Mouse (Mus musculus) kidney, postnatal 0 days (tissue): ENCODE data around the gene Abhd6. TPM values are rescaled to one million over a fixed set of nuclear protein-coding genes. Genes with fewer than 3 reads are reported as not detected.

Source experiments
- ATAC-seq: fragments of 200-750 bp; cut with Nextera tagmentation; replicated peaks from 2 replicates; pipeline ENCODE4 v1.8.0; 2017; ENCODE audit warnings: low read depth, moderate number of reproducible peaks, moderate TSS enrichment, moderate library complexity; ENCODE audit not compliant: low FRiP score
- DNase-seq: peaks from one replicate; pipeline ENCODE4 v3.0.0-alpha.2; 2016; ENCODE audit warnings: low spot score
- H3K27ac ChIP-seq: fragments of 300-500 bp; sonication (generic); 2 replicates; pipeline ENCODE4 v1.5.1; 2014; ENCODE audit warnings: mild to moderate bottlenecking
- H3K27me3 ChIP-seq: fragments of 300-500 bp; sonication (generic); 2 replicates; pipeline ENCODE4 v1.6.1; 2014; ENCODE audit warnings: low read length, mixed read lengths; ENCODE audit not compliant: insufficient read depth
- H3K36me3 ChIP-seq: fragments of 300-500 bp; sonication (generic); 2 replicates; pipeline ENCODE4 v1.6.1; 2014; ENCODE audit warnings: low read length, mixed read lengths; ENCODE audit not compliant: insufficient read depth
- H3K4me1 ChIP-seq: fragments of 300-500 bp; sonication (generic); replicated peaks from 2 replicates; pipeline ENCODE4 v1.6.1; 2014; ENCODE audit warnings: antibody characterized with exemption, low read length, mixed read lengths; ENCODE audit not compliant: insufficient read depth
- H3K4me2 ChIP-seq: fragments of 300-500 bp; sonication (generic); 2 replicates; pipeline ENCODE4 v1.6.1; 2014; ENCODE audit warnings: mild to moderate bottlenecking, low read length, moderate library complexity, mixed read lengths
- H3K4me3 ChIP-seq: fragments of 300-500 bp; sonication (generic); replicated peaks from 2 replicates; pipeline ENCODE4 v1.5.1; 2014; ENCODE audit warnings: low read depth, low read length
- H3K9ac ChIP-seq: fragments of 300-500 bp; sonication (generic); 2 replicates; pipeline ENCODE4 v1.6.1; 2014; ENCODE audit warnings: low read depth, low read length
- H3K9me3 ChIP-seq: fragments of 300-500 bp; sonication (generic); replicated peaks from 2 replicates; pipeline ENCODE4 v1.6.1; 2016; ENCODE audit warnings: low read length, inconsistent platforms, mixed read lengths
- CTCF ChIP-seq: IDR thresholded peaks from 2 replicates; pipeline ENCODE4 v1.5.1; 2016; ENCODE audit warnings: antibody characterized with exemption, low read depth, mild to moderate bottlenecking, moderate library complexity
- WGBS: fragments of 180-500 bp; shearing (Covaris S2); extraction: QIAGEN DNeasy Blood & Tissue Kit; methylation state at CpG from one replicate; pipeline ENCODE4 v1.1.7; 2014; 5-methylcytosine and 5-hydroxymethylcytosine counted together
- polyA plus RNA-seq: library from polyadenylated mRNA; unstranded; fragments of >200 nt; fragmentation: Nextera tagmentation; extraction: Ambion mirVana; gene quantifications from 2 replicates; pipeline ENCODE4 v1.2.1, GENCODE M21; 2015

Gene Abhd6
- polyA plus RNA-seq, 1 experiment from 2014 or later: 41.6 TPM

- Histone ChIP-seq H3K9ac (peak overlapping the region; percentile 77), H3K36me3 (peaks cover 15% of the 10 kb centered on the region), H3K27me3 (no peaks in the 10 kb centered on the region), H3K9me3 (no peaks in the 10 kb centered on the region), H3K4me3 (peak overlapping the region; percentile 70), H3K4me2 (peak overlapping the region; percentile 79), H3K4me1 (0 out of 2 replicates have a peak, but pooled peaks cover 9% of the 10 kb centered on the region), H3K27ac (peak overlapping the region; percentile 99)
- WGBS: 1% methylated on average over 11 of the region's 11 CpGs
- DNase-seq: peak; percentile 58
- ATAC-seq: peak; percentile 58
- TF ChIP-seq CTCF: no peak
Observed at GRCm38 (mm10) chr14:8080718-8081117, 78.0 kb downstream of the Abhd6 start.

- no peak overlapping the region for H3K27ac ChIP-seq
- H3K27me3 ChIP-seq: no peaks in the 10 kb centered on the region
- H3K4me3 ChIP-seq: no peak overlapping the region
- no peak for TF ChIP-seq CTCF
- H3K4me1 ChIP-seq: 0 out of 2 replicates have a peak, but pooled peaks cover 9% of the 10 kb centered on the region
- 91% methylated on average over 1 of the region's 1 CpGs for WGBS
- ATAC-seq: no peak
- H3K36me3 ChIP-seq: peaks cover 29% of the 10 kb centered on the region
- H3K9me3 ChIP-seq: no peaks in the 10 kb centered on the region
- H3K4me2 ChIP-seq: no peak overlapping the region
- no peak for DNase-seq
- no peak overlapping the region for H3K9ac ChIP-seq
Observed at GRCm38 (mm10) chr14:8082949-8083348, 80.2 kb downstream of the Abhd6 start.

- Histone ChIP-seq H3K9me3 (no peaks in the 10 kb centered on the region), H3K4me2 (no peak overlapping the region), H3K4me1 (no peaks in the 10 kb centered on the region), H3K27me3 (no peaks in the 10 kb centered on the region), H3K9ac (no peak overlapping the region), H3K27ac (no peak overlapping the region), H3K36me3 (peaks cover 42% of the 10 kb centered on the region), H3K4me3 (no peak overlapping the region)
- ATAC-seq (no peak), DNase-seq (no peak)
- WGBS: 86% methylated on average over 2 of the region's 2 CpGs
- TF ChIP-seq CTCF: no peak
Observed at GRCm38 (mm10) chr14:8089016-8089415, 86.3 kb downstream of the Abhd6 start.

DNA sequence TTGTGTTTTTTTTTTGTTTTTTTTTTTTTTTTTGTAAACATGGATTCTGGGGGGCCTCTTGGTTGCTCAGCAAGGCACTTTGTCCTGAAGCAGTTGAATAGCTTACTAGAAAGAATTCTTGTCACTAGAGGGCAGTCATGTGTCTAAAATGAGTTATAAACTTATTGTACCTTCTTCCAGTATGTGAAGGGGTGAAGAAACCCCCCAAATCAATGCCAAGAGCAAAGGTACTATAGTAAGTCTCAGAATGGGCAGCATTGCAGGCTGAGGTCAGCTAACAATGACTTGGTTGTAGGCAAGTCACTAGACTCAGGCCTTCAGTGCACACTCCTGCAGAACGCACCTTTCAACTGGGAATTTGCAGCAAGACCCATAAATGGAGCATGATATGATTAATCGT lies 89.9 kb downstream of the Abhd6 start:
- Histone ChIP-seq H3K9ac (no peak overlapping the region), H3K4me3 (no peak overlapping the region), H3K4me2 (no peak overlapping the region), H3K9me3 (no peaks in the 10 kb centered on the region), H3K27me3 (no peaks in the 10 kb centered on the region), H3K4me1 (no peaks in the 10 kb centered on the region), H3K36me3 (peaks cover 18% of the 10 kb centered on the region), H3K27ac (no peak overlapping the region)
- no peak for ATAC-seq
- TF ChIP-seq CTCF: peak; percentile 69
- peak; percentile 83 for DNase-seq
- WGBS: 85% methylated on average over 2 of the region's 2 CpGs

- no peak for ATAC-seq
- WGBS: 55% methylated on average over 5 of the region's 5 CpGs
- TF ChIP-seq CTCF: no peak
Observed at GRCm38 (mm10) chr14:8093427-8093826, 90.7 kb downstream of the Abhd6 start.

DNA sequence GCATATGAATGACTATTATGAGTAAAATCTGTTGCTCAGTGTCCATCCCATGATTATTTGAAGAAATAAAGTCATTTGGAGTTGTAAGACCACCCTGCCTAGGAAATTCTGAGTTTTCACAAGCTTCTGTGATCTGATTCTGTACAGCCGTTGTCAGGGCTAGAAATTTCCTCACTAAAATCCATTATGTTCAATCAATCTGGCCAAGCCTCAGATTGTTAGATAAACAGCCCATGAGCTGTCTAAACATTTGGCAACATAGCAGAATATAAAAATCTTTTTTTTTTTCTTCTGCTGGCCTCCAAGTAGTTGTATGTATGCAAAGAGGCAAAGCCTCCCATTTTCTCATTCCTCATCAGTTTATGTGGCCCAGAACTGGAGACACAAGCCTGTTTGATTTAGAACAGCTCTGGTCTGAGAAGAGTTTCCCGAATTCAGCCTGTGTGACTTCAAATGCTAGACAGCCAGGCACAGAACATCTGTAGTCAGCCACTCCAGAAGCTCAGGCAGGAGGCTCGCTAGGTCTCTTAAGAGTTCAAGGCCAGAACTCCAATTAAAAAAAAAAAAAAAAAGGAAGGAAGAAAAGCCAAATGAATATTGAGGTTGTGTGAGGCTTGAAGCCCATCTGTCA lies 92.3 kb downstream of the Abhd6 start:
- Histone ChIP-seq H3K4me2 (no peak overlapping the region; the same call in 1 of the 2 replicates), H3K9me3 (no peaks in the 10 kb centered on the region), H3K4me1 (0 out of 2 replicates have a peak, but pooled peaks cover 3% of the 10 kb centered on the region), H3K36me3 (peaks cover 3% of the 10 kb centered on the region), H3K9ac (no peak overlapping the region), H3K4me3 (no peak overlapping the region), H3K27ac (peak overlapping the region; percentile 39; the same call in 1 of the 2 replicates), H3K27me3 (no peaks in the 10 kb centered on the region)
- no peak for DNase-seq
- WGBS: 43% methylated on average over 3 of the region's 3 CpGs
- TF ChIP-seq CTCF: no peak
- ATAC-seq: no peak

More at GRCm38 (mm10) chr14:8093427-8093826, 90.7 kb downstream of the Abhd6 start:
- Histone ChIP-seq H3K9me3 (no peaks in the 10 kb centered on the region), H3K9ac (no peak overlapping the region), H3K36me3 (peaks cover 14% of the 10 kb centered on the region), H3K4me2 (no peak overlapping the region), H3K27ac (no peak overlapping the region), H3K4me3 (no peak overlapping the region), H3K27me3 (no peaks in the 10 kb centered on the region), H3K4me1 (no peaks in the 10 kb centered on the region)
- no peak for DNase-seq

DNA sequence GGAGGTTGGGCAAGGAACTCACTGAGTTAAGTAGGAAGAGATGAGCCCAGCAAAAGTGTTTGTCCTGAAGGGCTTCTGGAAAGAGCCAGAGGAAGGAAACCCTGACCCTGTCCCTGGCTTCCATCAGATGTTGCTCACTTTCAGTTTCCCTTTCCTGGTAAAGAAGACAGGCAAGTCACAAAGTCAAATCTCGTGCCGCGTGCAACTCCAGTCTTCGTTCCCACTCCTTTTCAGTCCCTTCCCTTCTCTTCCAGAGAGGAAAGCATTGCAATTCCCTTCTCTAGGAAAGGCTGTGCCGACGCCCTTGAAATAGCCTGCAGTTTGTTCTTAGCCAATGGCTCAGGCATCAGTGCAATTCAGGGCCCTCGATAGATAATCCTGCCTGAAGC lies 92.9 kb downstream of the Abhd6 start:
- H3K27me3 ChIP-seq: no peaks in the 10 kb centered on the region
- 0 out of 2 replicates have a peak, but pooled peaks cover 3% of the 10 kb centered on the region for H3K4me1 ChIP-seq
- peak overlapping the region; percentile 39; the same call in 1 of the 2 replicates for H3K27ac ChIP-seq
- H3K4me3 ChIP-seq: no peak overlapping the region
- peak overlapping the region; percentile 27; the same call in 1 of the 2 replicates for H3K4me2 ChIP-seq
- no peak overlapping the region for H3K9ac ChIP-seq
- TF ChIP-seq CTCF: no peak
- H3K36me3 ChIP-seq: no peaks in the 10 kb centered on the region
- WGBS: 59% methylated on average over 7 of the region's 7 CpGs
- peak; percentile 49 for DNase-seq
- no peaks in the 10 kb centered on the region for H3K9me3 ChIP-seq
- ATAC-seq: no peak
